Comparison of ENCODE assay signal across 51 mouse cellular contexts in genomic region chr11:59560906-59561305, GRCm38 (mm10). TPM values are rescaled to one million over a fixed set of nuclear protein-coding genes. Genes with fewer than 3 reads are reported as not detected.
"Had no signal": no experiment of that assay in that cellular context is flagged by ENCODE, and none has a peak within 500 bp of the region (broad histone marks: within the 10 kb centered on the region; RNA-seq: fewer than 3 reads in every experiment).

No protein-coding gene starts in this region.

- H3K36me3 ChIP-seq: heart, embryonic 12.5 days; heart, embryonic 13.5 days; heart, embryonic 15.5 days; hindbrain, embryonic 10.5 days; hindbrain, embryonic 12.5 days; hindbrain, embryonic 13.5 days; hindbrain, embryonic 15.5 days; intestine, embryonic 15.5 days; kidney, embryonic 15.5 days had no signal

- H3K4me2 ChIP-seq: heart, embryonic 12.5 days; heart, embryonic 13.5 days; heart, embryonic 15.5 days; hindbrain, embryonic 12.5 days; hindbrain, embryonic 13.5 days; hindbrain, embryonic 14.5 days; hindbrain, embryonic 15.5 days; intestine, embryonic 15.5 days; kidney, embryonic 15.5 days had no signal

- H3K9ac ChIP-seq: heart, embryonic 12.5 days; heart, embryonic 13.5 days; heart, embryonic 15.5 days; hindbrain, embryonic 12.5 days; hindbrain, embryonic 13.5 days; hindbrain, embryonic 14.5 days; hindbrain, embryonic 15.5 days; intestine, embryonic 15.5 days; kidney, embryonic 15.5 days had no signal

- H3K4me1 ChIP-seq: heart, embryonic 12.5 days; heart, embryonic 13.5 days; heart, embryonic 15.5 days; hindbrain, embryonic 10.5 days; hindbrain, embryonic 12.5 days; hindbrain, embryonic 13.5 days; hindbrain, embryonic 15.5 days; intestine, embryonic 15.5 days; kidney, embryonic 15.5 days had no signal

- DNase-seq: heart, postnatal 10 days; heart, postnatal 14 days; heart, postnatal 36 days; heart, postnatal 4 days; kidney, adult 11 months; kidney, adult 18-20 months; kidney, adult 2 months; kidney, adult 8-10 months; kidney, adult 9 months; kidney, postnatal 10 days; kidney, postnatal 14 days; kidney, postnatal 25 days; kidney, postnatal 36 days; kidney, postnatal 4 days; layer of hippocampus, adult 9-11 months; layer of hippocampus, postnatal 36 days had no signal

- H3K4me3 ChIP-seq: heart, embryonic 12.5 days; heart, embryonic 13.5 days; heart, embryonic 15.5 days; hindbrain, embryonic 10.5 days; hindbrain, embryonic 12.5 days; hindbrain, embryonic 13.5 days; hindbrain, embryonic 15.5 days; intestine, embryonic 15.5 days; kidney, embryonic 15.5 days; layer of hippocampus, adult 2 months; left cerebral cortex, adult 2 months had no signal

- H3K27ac ChIP-seq: heart, embryonic 13.5 days; heart, embryonic 15.5 days; hindbrain, embryonic 10.5 days; hindbrain, embryonic 12.5 days; hindbrain, embryonic 13.5 days; hindbrain, embryonic 14.5 days; hindbrain, embryonic 15.5 days; hindbrain, postnatal 0 days; intestine, embryonic 15.5 days; kidney, embryonic 15.5 days; kidney, postnatal 0 days; layer of hippocampus, adult 2 months; left cerebral cortex, adult 2 months had no signal

- H3K27me3 ChIP-seq: heart, embryonic 12.5 days; heart, embryonic 15.5 days; hindbrain, embryonic 12.5 days; hindbrain, embryonic 13.5 days; hindbrain, embryonic 15.5 days; intestine, embryonic 15.5 days; kidney, embryonic 15.5 days had no signal

- H3K9me3 ChIP-seq: heart, embryonic 12.5 days; heart, embryonic 13.5 days; heart, embryonic 15.5 days; hindbrain, embryonic 10.5 days; hindbrain, embryonic 12.5 days; hindbrain, embryonic 13.5 days; hindbrain, embryonic 15.5 days; intestine, embryonic 15.5 days; kidney, embryonic 15.5 days had no signal

RNA-seq across cellular contexts. Expression of gene Olfr222, which starts 15.1 kb away (rescaled TPM):
- total RNA-seq: heart, postnatal 10 days; heart, postnatal 14 days; heart, postnatal 25 days; heart, postnatal 36 days; heart, postnatal 4 days; hematopoietic stem cell, adult 5-6 weeks; hindbrain, postnatal 0 days; layer of hippocampus, adult 18-20 months; layer of hippocampus, adult 2 months; layer of hippocampus, adult 8-10 months; layer of hippocampus, postnatal 10 days; layer of hippocampus, postnatal 14 days; layer of hippocampus, postnatal 25 days; layer of hippocampus, postnatal 36 days; left cerebral cortex, adult 18-20 months; left cerebral cortex, adult 2 months; left cerebral cortex, adult 8-10 months had no signal
- polyA plus RNA-seq: heart, embryonic 12.5 days; heart, embryonic 13.5 days; heart, embryonic 14.5 days; heart, embryonic 15.5 days; heart, embryonic 16.5 days; heart, postnatal 0 days; hindbrain, embryonic 10.5 days; hindbrain, embryonic 11.5 days; hindbrain, embryonic 12.5 days; hindbrain, embryonic 13.5 days; hindbrain, embryonic 14.5 days; hindbrain, embryonic 15.5 days; hindbrain, embryonic 16.5 days; hindbrain, postnatal 0 days; inflammation-experienced regulatory T-cells, adult 6 months; intestine, embryonic 14.5 days; intestine, embryonic 15.5 days; intestine, embryonic 16.5 days; intestine, postnatal 0 days; kidney, adult 2 months; kidney, embryonic 14.5 days; kidney, embryonic 15.5 days; kidney, embryonic 16.5 days; kidney, postnatal 0 days; large intestine, adult 2 months had no signal

RNA-seq across cellular contexts. Expression of gene Nlrp3, which starts 19.5 kb away (rescaled TPM):
- polyA plus RNA-seq: hindbrain, embryonic 10.5 days; inflammation-experienced regulatory T-cells, adult 6 months had no signal

RNA-seq across cellular contexts. Expression of gene Olfr223, which starts 32.2 kb away (rescaled TPM):
- total RNA-seq: heart, postnatal 10 days; heart, postnatal 14 days; heart, postnatal 25 days; heart, postnatal 36 days; heart, postnatal 4 days; hematopoietic stem cell, adult 5-6 weeks; hindbrain, postnatal 0 days; layer of hippocampus, adult 18-20 months; layer of hippocampus, adult 2 months; layer of hippocampus, adult 8-10 months; layer of hippocampus, postnatal 10 days; layer of hippocampus, postnatal 14 days; layer of hippocampus, postnatal 25 days; layer of hippocampus, postnatal 36 days; left cerebral cortex, adult 18-20 months; left cerebral cortex, adult 2 months; left cerebral cortex, adult 8-10 months had no signal
- polyA plus RNA-seq: heart, embryonic 12.5 days; heart, embryonic 13.5 days; heart, embryonic 14.5 days; heart, embryonic 15.5 days; heart, embryonic 16.5 days; heart, postnatal 0 days; hindbrain, embryonic 10.5 days; hindbrain, embryonic 11.5 days; hindbrain, embryonic 12.5 days; hindbrain, embryonic 13.5 days; hindbrain, embryonic 14.5 days; hindbrain, embryonic 15.5 days; hindbrain, embryonic 16.5 days; hindbrain, postnatal 0 days; inflammation-experienced regulatory T-cells, adult 6 months; intestine, embryonic 14.5 days; intestine, embryonic 15.5 days; intestine, embryonic 16.5 days; intestine, postnatal 0 days; kidney, adult 2 months; kidney, embryonic 14.5 days; kidney, embryonic 15.5 days; kidney, embryonic 16.5 days; kidney, postnatal 0 days; large intestine, adult 2 months had no signal
